Mouse (Mus musculus) olfactory bulb, adult 2 months (tissue): ENCODE measurements around the gene Cenpj.

ENCODE experiments used
- CTCF ChIP-seq: fragments of 200-500 bp; IDR thresholded peaks from 2 replicates; pipeline ENCODE4 v1.5.1; 2012; ENCODE audit warnings: low read depth, mild to moderate bottlenecking, low read length, moderate library complexity; ENCODE audit not compliant: insufficient read depth
- POLR2A ChIP-seq: fragments of 200-500 bp; IDR thresholded peaks from 2 replicates; pipeline ENCODE4 v1.6.1; 2012; ENCODE audit warnings: mild to moderate bottlenecking, low read depth, low read length, moderate library complexity; ENCODE audit not compliant: insufficient read depth

DNA sequence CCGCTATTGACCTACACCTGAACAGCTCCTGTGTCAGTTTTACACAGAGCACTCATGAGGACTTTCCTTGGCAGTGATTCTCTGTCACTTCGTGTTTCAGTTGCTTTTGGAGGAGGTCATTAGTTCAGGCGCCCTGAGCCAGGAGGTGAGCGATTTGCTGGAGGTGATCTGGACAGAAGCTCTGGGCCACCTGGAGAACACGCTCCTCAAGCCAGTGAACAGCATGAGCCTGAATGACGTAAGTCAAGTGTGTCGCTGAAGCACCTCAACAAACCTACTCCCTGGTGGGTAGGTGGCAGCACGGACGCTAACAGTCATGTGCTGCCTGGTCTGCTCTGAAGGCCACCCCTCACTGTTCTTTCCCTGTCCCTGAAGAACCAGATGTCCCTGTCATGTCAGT is 17.0 kb upstream of the Cenpj start:
- TF ChIP-seq CTCF (no peak), POLR2A (no peak)
